ENCODE assay signal across 16 mouse cellular contexts in genomic region chr10:113369232-113369631, GRCm38 (mm10).
"Had no signal": no experiment of that assay in that cellular context is flagged by ENCODE, and none has a peak within 500 bp of the region (broad histone marks: within the 10 kb centered on the region; RNA-seq: fewer than 3 reads in every experiment).

No protein-coding gene starts in this region.

- H3K4me1 ChIP-seq: lung, embryonic 15.5 days; megakaryocyte, embryonic 14.5 days; midbrain, embryonic 13.5 days; midbrain, embryonic 15.5 days; neural tube, embryonic 12.5 days; stomach, embryonic 15.5 days had no signal

- H3K27me3 ChIP-seq: lung, embryonic 15.5 days; megakaryocyte, embryonic 14.5 days; midbrain, embryonic 13.5 days; midbrain, embryonic 15.5 days; neural tube, embryonic 12.5 days; stomach, embryonic 15.5 days had no signal

- H3K9ac ChIP-seq: liver, postnatal 0 days; lung, embryonic 15.5 days; midbrain, embryonic 13.5 days; midbrain, embryonic 15.5 days; neural tube, embryonic 12.5 days; stomach, embryonic 15.5 days had no signal

- H3K27ac ChIP-seq: lung, embryonic 15.5 days; macrophage; midbrain, embryonic 13.5 days; midbrain, embryonic 15.5 days; neural tube, embryonic 12.5 days; stomach, embryonic 15.5 days; stomach, postnatal 0 days had no signal

- H3K4me2 ChIP-seq: lung, embryonic 15.5 days; midbrain, embryonic 11.5 days; midbrain, embryonic 13.5 days; midbrain, embryonic 15.5 days; neural tube, embryonic 12.5 days; stomach, embryonic 15.5 days had no signal

- H3K4me3 ChIP-seq: lung, embryonic 15.5 days; megakaryocyte, embryonic 14.5 days; midbrain, embryonic 13.5 days; midbrain, embryonic 15.5 days; neural tube, embryonic 12.5 days; stomach, embryonic 15.5 days had no signal

- ATAC-seq: liver, postnatal 0 days; midbrain, embryonic 13.5 days; midbrain, embryonic 15.5 days had no signal

- DNase-seq: liver, postnatal 0 days; lung, adult 2 months; lung, postnatal 10 days; right cerebral cortex, postnatal 14 days; thymus, adult 2 months; thymus, postnatal 25 days; thymus, postnatal 4 days had no signal

- H3K36me3 ChIP-seq: lung, embryonic 15.5 days; midbrain, embryonic 13.5 days; midbrain, embryonic 15.5 days; neural tube, embryonic 12.5 days; stomach, embryonic 15.5 days had no signal

- H3K9me3 ChIP-seq: lung, embryonic 15.5 days; megakaryocyte, embryonic 14.5 days; midbrain, embryonic 13.5 days; midbrain, embryonic 15.5 days; neural tube, embryonic 12.5 days; stomach, embryonic 15.5 days had no signal
